Mouse (Mus musculus) CH12.LX (cell line): ENCODE measurements at regions not wholly inside any gene's neighbourhood (a gene's known extent, or its start where the extent isn't known, plus 50 kb on each side); places are given as distances from the start of the nearest gene placed in this dataset.

ENCODE experiments used
- DNase-seq: peaks from one replicate; pipeline ENCODE4 v3.0.0-alpha.2; 2013; ENCODE audit errors: extremely low read depth
- H3K27ac ChIP-seq: 2 replicates; pipeline ENCODE4 v1.5.1; 2012; ENCODE audit warnings: low read depth, mild to moderate bottlenecking, control low read depth, moderate library complexity; ENCODE audit not compliant: insufficient read depth
- H3K27me3 ChIP-seq: replicated peaks from 2 replicates; pipeline ENCODE3; 2012; ENCODE audit warnings: inconsistent platforms
- H3K36me3 ChIP-seq, 2 experiments: replicated peaks in 1 of 2; 2 replicates each; pipeline versions ENCODE3 to v1.6.1; 2012; ENCODE audit warnings: inconsistent platforms in 1 of 2, low read length in 1 of 2, mild to moderate bottlenecking in 1 of 2, mixed read lengths in 1 of 2, moderate library complexity in 1 of 2; ENCODE audit not compliant: control insufficient read depth in 1 of 2, insufficient read depth in 1 of 2
- H3K4me1 ChIP-seq, 2 experiments: 2 replicates each; pipeline ENCODE4 v1.6.1; 2012; ENCODE audit warnings: inconsistent platforms in 1 of 2, moderate library complexity in 1 of 2; ENCODE audit not compliant: insufficient read depth in 2 of 2, control insufficient read depth in 1 of 2
- H3K4me2 ChIP-seq: 2 replicates; pipeline ENCODE4 v1.6.1; 2012; ENCODE audit warnings: low read depth, mild to moderate bottlenecking, control low read depth; ENCODE audit not compliant: poor library complexity, insufficient read depth, severe bottlenecking
- H3K4me3 ChIP-seq, 3 experiments: fragments of 150-350 bp in 1 of 3; sonication (generic) in 1 of 3; replicated peaks in 1 of 3; 2 replicates each; pipeline versions ENCODE3 to v1.5.1; 2011 to 2012; ENCODE audit warnings: low read depth in 2 of 3, low read length in 2 of 3, mild to moderate bottlenecking in 2 of 3, moderate library complexity in 2 of 3, control low read depth in 1 of 3, improper control_type of control experiment in 1 of 3, inconsistent platforms in 1 of 3, mixed read lengths in 1 of 3; ENCODE audit not compliant: poor library complexity in 1 of 3
- H3K79me2 ChIP-seq: replicated peaks from 2 replicates; pipeline ENCODE4 v1.6.1; 2012; ENCODE audit warnings: mild to moderate bottlenecking, moderate library complexity; ENCODE audit not compliant: control insufficient read depth, poor library complexity, insufficient read depth, severe bottlenecking; ENCODE audit errors: extremely low read depth
- H3K9ac ChIP-seq: 2 replicates; pipeline ENCODE4 v1.6.1; 2012; ENCODE audit warnings: low read depth, mild to moderate bottlenecking, control low read depth, moderate library complexity; ENCODE audit not compliant: insufficient read depth
- H3K9me3 ChIP-seq: replicated peaks from 2 replicates; pipeline ENCODE3; 2012; ENCODE audit warnings: low read length, inconsistent platforms, mixed read lengths
- CHD1 ChIP-seq: IDR thresholded peaks from 2 replicates; pipeline ENCODE4 v1.6.1; 2012; ENCODE audit warnings: low read depth, low read length, improper control_type of control experiment, inconsistent platforms
- CTCF ChIP-seq, 2 experiments: IDR thresholded peaks in 1 of 2; conservative IDR thresholded peaks in 1 of 2; 2 replicates each; pipeline ENCODE4 v1.5.1; 2011 to 2012; ENCODE audit warnings: low read depth in 2 of 2, low read length in 2 of 2, improper control_type of control experiment in 1 of 2, inconsistent platforms in 1 of 2, mild to moderate bottlenecking in 1 of 2, moderate library complexity in 1 of 2
- ELF1 ChIP-seq: IDR thresholded peaks from 2 replicates; pipeline ENCODE4 v1.6.1; 2014; ENCODE audit warnings: low read depth, mild to moderate bottlenecking, inconsistent platforms, low read length, improper control_type of control experiment
- ETS1 ChIP-seq: conservative IDR thresholded peaks from 2 replicates; pipeline ENCODE4 v1.6.1; 2012; ENCODE audit warnings: low read depth, mild to moderate bottlenecking, inconsistent platforms, low read length, improper control_type of control experiment, moderate library complexity
- GABPA ChIP-seq: IDR thresholded peaks from 2 replicates; pipeline ENCODE4 v1.6.1; 2012; ENCODE audit warnings: low read depth, low read length, improper control_type of control experiment, inconsistent platforms; ENCODE audit not compliant: insufficient replicate concordance
- IRF4 ChIP-seq: IDR thresholded peaks from 2 replicates; pipeline ENCODE4 v1.6.1; 2014; ENCODE audit warnings: low read depth, mild to moderate bottlenecking, inconsistent platforms, low read length, improper control_type of control experiment
- JUN ChIP-seq: IDR thresholded peaks from 2 replicates; pipeline ENCODE4 v1.6.1; 2011; ENCODE audit warnings: low read depth, mild to moderate bottlenecking, low read length, improper control_type of control experiment, moderate library complexity; ENCODE audit not compliant: insufficient read depth
- JUND ChIP-seq: conservative IDR thresholded peaks from 2 replicates; pipeline ENCODE4 v1.6.1; 2011; ENCODE audit warnings: low read depth, low read length, improper control_type of control experiment
- KAT2A ChIP-seq: IDR thresholded peaks from 2 replicates; pipeline ENCODE4 v1.6.1; 2012; ENCODE audit warnings: low read length, improper control_type of control experiment, inconsistent platforms; ENCODE audit not compliant: insufficient replicate concordance
- MAFK ChIP-seq: IDR thresholded peaks from 2 replicates; pipeline ENCODE4 v1.6.1; 2011; ENCODE audit warnings: low read length, improper control_type of control experiment; ENCODE audit not compliant: insufficient replicate concordance
- MAX ChIP-seq: IDR thresholded peaks from 2 replicates; pipeline ENCODE4 v1.6.1; 2011; ENCODE audit warnings: low read length, improper control_type of control experiment
- MAZ ChIP-seq: IDR thresholded peaks from 2 replicates; pipeline ENCODE4 v1.6.1; 2012; ENCODE audit warnings: low read depth, mild to moderate bottlenecking, inconsistent platforms, low read length, improper control_type of control experiment, moderate library complexity
- MEF2A ChIP-seq: IDR thresholded peaks from 2 replicates; pipeline ENCODE4 v1.6.1; 2014; ENCODE audit warnings: low read depth, mild to moderate bottlenecking, inconsistent platforms, low read length, improper control_type of control experiment, borderline replicate concordance
- MXI1 ChIP-seq: IDR thresholded peaks from 2 replicates; pipeline ENCODE4 v1.6.1; 2011; ENCODE audit warnings: mild to moderate bottlenecking, low read depth, low read length, improper control_type of control experiment
- MYC ChIP-seq: IDR thresholded peaks from 2 replicates; pipeline ENCODE4 v1.6.1; 2011; ENCODE audit warnings: low read depth, mild to moderate bottlenecking, improper control_type of control experiment, low read length
- PAX5 ChIP-seq: IDR thresholded peaks from 2 replicates; pipeline ENCODE4 v1.6.1; 2012; ENCODE audit warnings: low read length, inconsistent platforms, mixed read lengths
- POLR2A ChIP-seq: IDR thresholded peaks from 2 replicates; pipeline ENCODE4 v1.6.1; 2011; ENCODE audit warnings: low read depth, mild to moderate bottlenecking, improper control_type of control experiment, low read length
- RAD21 ChIP-seq: IDR thresholded peaks from 2 replicates; pipeline ENCODE4 v1.6.1; 2011; ENCODE audit warnings: low read depth, mild to moderate bottlenecking, low read length, improper control_type of control experiment, moderate library complexity
- SIN3A ChIP-seq: IDR thresholded peaks from 2 replicates; pipeline ENCODE4 v1.6.1; 2012; ENCODE audit warnings: low read length, improper control_type of control experiment, inconsistent platforms
- SMC3 ChIP-seq: IDR thresholded peaks from 2 replicates; pipeline ENCODE4 v1.6.1; 2011; ENCODE audit warnings: low read depth, low read length, improper control_type of control experiment
- TBP ChIP-seq: conservative IDR thresholded peaks from 2 replicates; pipeline ENCODE4 v1.6.1; 2011; ENCODE audit warnings: low read depth, low read length, improper control_type of control experiment
- TCF12 ChIP-seq: IDR thresholded peaks from 2 replicates; pipeline ENCODE4 v1.6.1; 2014; ENCODE audit warnings: low read depth, mild to moderate bottlenecking, inconsistent platforms, low read length, improper control_type of control experiment
- UBTF ChIP-seq: IDR thresholded peaks from 2 replicates; pipeline ENCODE4 v1.6.1; 2012; ENCODE audit warnings: low read depth, mild to moderate bottlenecking, inconsistent platforms, low read length, improper control_type of control experiment, moderate library complexity
- ZMIZ1 ChIP-seq: IDR thresholded peaks from 2 replicates; pipeline ENCODE4 v1.6.1; 2012; ENCODE audit warnings: low read depth, mild to moderate bottlenecking, inconsistent platforms, low read length, improper control_type of control experiment
- ZNF384 ChIP-seq: IDR thresholded peaks from 2 replicates; pipeline ENCODE4 v1.6.1; 2012; ENCODE audit warnings: low read depth, low read length, improper control_type of control experiment, inconsistent platforms
- dilution Hi-C: fragments of 300-500 bp; cut with MboI; formaldehyde crosslinking; loops from 2 replicates; pipeline ENCODE4 v1.14.3; 2020; ENCODE audit warnings: low sequenced_read_pairs; ENCODE audit not compliant: extremely low pct_unique_long_range_greater_than_20kb, extremely low pct_ligation_motif_present
- in situ Hi-C: fragments of 300-500 bp; cut with MboI; formaldehyde crosslinking; loops from 3 replicates; pipeline ENCODE4 v1.14.3; 2019; ENCODE audit warnings: low sequenced_read_pairs, low pct_ligation_motif_present, low pct_unique_long_range_greater_than_20kb, mixed read lengths

DNA sequence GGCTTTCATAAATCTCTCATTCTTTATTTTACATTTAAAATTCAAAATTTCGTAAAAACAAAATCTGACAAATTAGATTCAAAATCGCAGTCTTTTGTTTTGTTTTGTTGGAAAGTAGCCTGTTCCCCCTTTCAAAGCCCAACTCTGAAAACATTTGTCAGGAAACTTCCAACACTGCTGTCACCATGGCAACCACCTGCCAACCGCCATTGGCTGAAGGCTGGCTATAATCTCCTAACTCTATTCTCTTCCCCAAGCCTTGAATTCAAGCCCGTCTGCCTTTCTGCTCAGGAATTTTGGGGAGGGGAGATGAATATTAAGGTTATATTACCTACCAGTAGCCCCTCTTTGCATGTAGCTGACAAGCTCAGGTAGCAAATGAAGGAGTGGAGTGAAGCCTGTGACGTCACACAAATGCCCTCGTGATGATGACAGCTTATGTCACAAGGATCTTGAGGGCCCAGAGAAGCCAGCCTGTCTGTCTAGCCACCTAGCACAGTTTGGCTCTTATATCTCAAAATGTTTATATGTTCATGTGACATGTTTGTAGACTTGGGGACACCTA is 82.0 kb upstream of the Sox2 start:
- H3K36me3 ChIP-seq, result no peaks in the 10 kb centered on the region
- no peaks in the 10 kb centered on the region for H3K4me1 ChIP-seq
- H3K9ac ChIP-seq, result no peak overlapping the region
- H3K4me2 ChIP-seq, result no peak overlapping the region
- in situ Hi-C loops (no loop called here), dilution Hi-C loops (no loop called here)
- no peak overlapping the region for H3K27ac ChIP-seq
- no peaks in the 10 kb centered on the region for H3K27me3 ChIP-seq
- TF ChIP-seq KAT2A (no peak), TBP (no peak), UBTF (no peak), GABPA (no peak), ETS1 (no peak), MAX (no peak), SIN3A (no peak), MAZ (no peak), CTCF (conservative IDR thresholded peaks at IDR 0.05 in 1 of 2, IDR thresholded peaks at IDR 0.05 in 1 of 2; ENCODE audit: low read depth in 2 of 2, low read length in 2 of 2) (no peak), SMC3 (no peak), TCF12 (no peak), MEF2A (no peak), ZNF384 (no peak), MAFK (no peak), ELF1 (no peak), MYC (no peak)
- H3K4me3 ChIP-seq, result no peak overlapping the region
- DNase-seq, result no peak
- H3K79me2 ChIP-seq, result no peaks in the 10 kb centered on the region
- H3K9me3 ChIP-seq, result peaks cover 53% of the 10 kb centered on the region

DNA sequence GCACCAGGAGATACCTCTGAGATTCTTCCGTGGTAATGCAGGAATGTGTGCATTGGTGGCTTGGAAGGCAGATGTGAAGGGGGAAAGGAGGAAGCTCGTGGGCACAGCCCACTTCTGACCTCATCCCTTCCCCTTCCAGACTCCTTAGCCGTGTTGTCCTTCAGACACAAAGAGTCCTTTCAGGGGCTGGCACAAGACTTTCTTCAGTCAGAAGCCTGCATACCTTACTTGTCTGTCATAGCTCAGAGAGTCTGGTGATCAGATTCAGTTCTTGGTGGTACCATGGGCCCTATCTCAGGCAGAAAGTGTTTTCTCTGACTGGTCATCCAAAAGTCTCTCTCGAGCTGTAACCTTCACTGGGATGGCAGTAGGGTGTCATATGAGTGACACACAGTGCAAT is 84.8 kb upstream of the Sox2 start:
- Histone ChIP-seq H3K27ac (no peak overlapping the region), H3K9ac (no peak overlapping the region), H3K36me3 (no peaks in the 10 kb centered on the region), H3K4me1 (no peaks in the 10 kb centered on the region), H3K4me2 (no peak overlapping the region), H3K79me2 (no peaks in the 10 kb centered on the region), H3K4me3 (no peak overlapping the region), H3K9me3 (peaks cover 41% of the 10 kb centered on the region), H3K27me3 (no peaks in the 10 kb centered on the region)
- in situ Hi-C loops (no loop called here), dilution Hi-C loops (no loop called here)
- TF ChIP-seq PAX5, result no peak
- TF ChIP-seq IRF4, result no peak
- TF ChIP-seq ELF1, result no peak
- TF ChIP-seq ZMIZ1, result no peak
- no peak for TF ChIP-seq MYC
- no peak for TF ChIP-seq MAFK
- TF ChIP-seq ETS1, result no peak
- TF ChIP-seq SMC3, result no peak
- TF ChIP-seq CHD1, result no peak
- TF ChIP-seq MXI1, result no peak
- TF ChIP-seq RAD21, result no peak
- no peak for TF ChIP-seq POLR2A
- TF ChIP-seq JUN, result no peak
- no peak for TF ChIP-seq JUND
- DNase-seq, result no peak
